Comparison of ENCODE assay signal across 32 mouse cellular contexts in genomic region chr14:18233076-18233475, GRCm38 (mm10). TPM values are rescaled to one million over a fixed set of nuclear protein-coding genes. Genes with fewer than 3 reads are reported as not detected.
A peak's percentile ranks its signal among the peaks of the same experiment; 100 is the strongest.
DNase-seq lines count a peak whose midpoint lies in the region; ATAC-seq and TF ChIP-seq lines count a peak whose summit lies in the region.
"Had no signal": no experiment of that assay in that cellular context is flagged by ENCODE, and none has a peak within 500 bp of the region (broad histone marks: within the 10 kb centered on the region; RNA-seq: fewer than 3 reads in every experiment).

No protein-coding gene starts in this region.

- H3K4me3 ChIP-seq in gastrocnemius, adult 2 months = peak overlapping the region; percentile 65
- no peak overlapping the region for H3K4me3 ChIP-seq in heart, embryonic 13.5 days
- no peak overlapping the region for H3K4me3 ChIP-seq in liver, adult 2 months (ENCODE audit: insufficient read depth, low read depth, low read length)
- no peak overlapping the region for H3K4me3 ChIP-seq in liver, embryonic 11.5 days (ENCODE audit: low read depth, low read length)
- H3K4me3 ChIP-seq: embryonic facial prominence, embryonic 13.5 days; forebrain, embryonic 10.5 days; hindbrain, embryonic 10.5 days; hindbrain, embryonic 15.5 days; kidney, embryonic 15.5 days; layer of hippocampus, adult 2 months; left cerebral cortex, adult 2 months; limb, embryonic 12.5 days; liver, embryonic 12.5 days; midbrain, embryonic 15.5 days; neural tube, embryonic 15.5 days; stomach, embryonic 15.5 days had no signal

- intact Hi-C loops in gastrocnemius, adult 2 months (cut with DNase I) = no loop called here
- intact Hi-C loops in heart, postnatal 10 days (cut with DNase I) = no loop called here

- peak overlapping the region; percentile 100 for H3K27ac ChIP-seq in gastrocnemius, adult 2 months
- H3K27ac ChIP-seq in heart, embryonic 13.5 days (replicated peaks) = peak overlapping the region; percentile 91
- no peak overlapping the region for H3K27ac ChIP-seq in liver, adult 2 months (replicated peaks; ENCODE audit: insufficient read depth, low read depth, low read length)
- H3K27ac ChIP-seq in liver, embryonic 11.5 days (ENCODE audit: low read depth, low read length) = no peak overlapping the region
- H3K27ac ChIP-seq: embryonic facial prominence, embryonic 13.5 days; forebrain, embryonic 10.5 days; hindbrain, embryonic 10.5 days; hindbrain, embryonic 15.5 days; left cerebral cortex, adult 2 months; limb, embryonic 12.5 days; liver, embryonic 12.5 days; midbrain, embryonic 15.5 days; neural tube, embryonic 15.5 days had no signal

- no peak for DNase-seq in gastrocnemius, adult 2 months
- DNase-seq in gastrocnemius, postnatal 4 days (ENCODE audit: low spot score in 2 of 2) = no peak
- no peak for DNase-seq in heart, postnatal 10 days
- peak; percentile 32 for DNase-seq in liver, adult 2 months (ENCODE audit: extremely low read depth, low read depth, low spot score)
- no peak for DNase-seq in liver, embryonic 11.5 days (ENCODE audit: low spot score)
- no peak for DNase-seq in urinary bladder, postnatal 4 days (ENCODE audit: low spot score in 2 of 2)
- DNase-seq: adrenal gland, postnatal 10 days; cerebellum, adult 11 months; cerebellum, adult 9-11 months; kidney, adult 11 months; liver, postnatal 0 days; lung, postnatal 10 days; retina, postnatal 1 day; right cerebral cortex, postnatal 14 days; thymus, postnatal 14 days had no signal

- H3K9ac ChIP-seq in heart, embryonic 13.5 days = no peak overlapping the region
- no peak overlapping the region for H3K9ac ChIP-seq in liver, adult 2 months (ENCODE audit: low read depth, low read length)
- no peak overlapping the region for H3K9ac ChIP-seq in liver, embryonic 11.5 days (ENCODE audit: low read depth, low read length)
- H3K9ac ChIP-seq: embryonic facial prominence, embryonic 13.5 days; hindbrain, embryonic 15.5 days; kidney, embryonic 15.5 days; limb, embryonic 12.5 days; liver, embryonic 12.5 days; liver, postnatal 0 days; midbrain, embryonic 15.5 days; neural tube, embryonic 15.5 days; stomach, embryonic 15.5 days had no signal

- no peaks in the 10 kb centered on the region for H3K9me3 ChIP-seq in heart, embryonic 13.5 days
- no peaks in the 10 kb centered on the region for H3K9me3 ChIP-seq in liver, embryonic 11.5 days (ENCODE audit: control insufficient read depth, low read length)
- H3K9me3 ChIP-seq: embryonic facial prominence, embryonic 13.5 days; G1E; hindbrain, embryonic 10.5 days; hindbrain, embryonic 15.5 days; kidney, embryonic 15.5 days; limb, embryonic 12.5 days; liver, embryonic 12.5 days; midbrain, embryonic 15.5 days; neural tube, embryonic 15.5 days; stomach, embryonic 15.5 days had no signal

- no peaks in the 10 kb centered on the region for H3K27me3 ChIP-seq in heart, embryonic 13.5 days (replicated peaks)
- H3K27me3 ChIP-seq in liver, adult 2 months (ENCODE audit: control insufficient read depth, insufficient read depth, low read length) = no peaks in the 10 kb centered on the region
- no peaks in the 10 kb centered on the region for H3K27me3 ChIP-seq in liver, embryonic 11.5 days (replicated peaks; ENCODE audit: control insufficient read depth, insufficient read depth, low read length)
- H3K27me3 ChIP-seq: embryonic facial prominence, embryonic 13.5 days; hindbrain, embryonic 15.5 days; kidney, embryonic 15.5 days; limb, embryonic 12.5 days; liver, embryonic 12.5 days; midbrain, embryonic 15.5 days; neural tube, embryonic 15.5 days; Patski; stomach, embryonic 15.5 days had no signal

- H3K4me1 ChIP-seq in heart, embryonic 13.5 days = peaks cover 38% of the 10 kb centered on the region
- H3K4me1 ChIP-seq in liver, adult 2 months (ENCODE audit: control insufficient read depth, insufficient read depth, low read length) = peaks cover 28% of the 10 kb centered on the region
- no peaks in the 10 kb centered on the region; the same call in 1 of the 2 replicates for H3K4me1 ChIP-seq in liver, embryonic 11.5 days (replicated peaks; ENCODE audit: control insufficient read depth, insufficient read depth, low read length)
- H3K4me1 ChIP-seq: limb, embryonic 12.5 days had no signal

- no peaks in the 10 kb centered on the region for H3K36me3 ChIP-seq in heart, embryonic 13.5 days
- H3K36me3 ChIP-seq in liver, adult 2 months (ENCODE audit: control insufficient read depth, insufficient read depth, low read length) = peaks cover 3% of the 10 kb centered on the region; the same call in 1 of the 2 replicates
- no peaks in the 10 kb centered on the region for H3K36me3 ChIP-seq in liver, embryonic 11.5 days (ENCODE audit: control insufficient read depth, insufficient read depth, low read length)
- H3K36me3 ChIP-seq: embryonic facial prominence, embryonic 13.5 days; forebrain, embryonic 10.5 days; G1E; hindbrain, embryonic 10.5 days; hindbrain, embryonic 15.5 days; kidney, embryonic 15.5 days; limb, embryonic 12.5 days; liver, embryonic 12.5 days; midbrain, embryonic 15.5 days; neural tube, embryonic 15.5 days; stomach, embryonic 15.5 days had no signal

- peaks cover 40% of the 10 kb centered on the region for H3K79me2 ChIP-seq in liver, adult 2 months (ENCODE audit: control insufficient read depth, insufficient read depth, low read length)

- no peak for TF ChIP-seq CTCF in gastrocnemius, adult 2 months (IDR thresholded peaks at IDR 0.05)
- no peak for TF ChIP-seq CTCF in liver, adult 2 months (IDR thresholded peaks at IDR 0.05; ENCODE audit: low read depth, low read length)

- no peak for ATAC-seq in heart, embryonic 13.5 days (ENCODE audit: extremely low read depth, insufficient number of reproducible peaks, low FRiP score, low TSS enrichment)
- no peak for ATAC-seq in liver, embryonic 11.5 days (replicated peaks; ENCODE audit: low FRiP score)
- ATAC-seq: forebrain, embryonic 16.5 days; inflammation-experienced regulatory T-cells, adult 6 months; liver, embryonic 12.5 days; liver, postnatal 0 days; midbrain, embryonic 15.5 days had no signal

- peak overlapping the region; percentile 61 for H3K4me2 ChIP-seq in heart, embryonic 13.5 days
- H3K4me2 ChIP-seq in liver, embryonic 11.5 days = no peak overlapping the region
- H3K4me2 ChIP-seq: embryonic facial prominence, embryonic 13.5 days; hindbrain, embryonic 15.5 days; kidney, embryonic 15.5 days; limb, embryonic 12.5 days; liver, embryonic 12.5 days; midbrain, embryonic 15.5 days; neural tube, embryonic 15.5 days; stomach, embryonic 15.5 days had no signal

- 73% methylated on average over 2 of the region's 2 CpGs for WGBS in heart, embryonic 13.5 days
- 80% methylated on average over 2 of the region's 2 CpGs for WGBS in liver, adult 2 months
- WGBS in liver, embryonic 11.5 days = 87% methylated on average over 2 of the region's 2 CpGs

- no peak for TF ChIP-seq POLR2A in liver, adult 2 months (IDR thresholded peaks at IDR 0.05; ENCODE audit: extremely low read depth, insufficient read depth, low read length)

RNA-seq across cellular contexts. Expression of gene Nr1d2, which starts 5.9 kb away (rescaled TPM):
- total RNA-seq in gastrocnemius, adult 2 months (2021) = 10 to 100 TPM; 49.9 to 91.6 TPM
- 10 to 100 TPM; 43.0 to 52.7 TPM for total RNA-seq in gastrocnemius, postnatal 4 days (2021)
- 10.0 and 10.9 TPM in 2 replicates for polyA plus RNA-seq in heart, embryonic 13.5 days (2015; fragmentation: Nextera tagmentation; extraction: Ambion mirVana)
- 10 to 100 TPM; 47.2 to 48.0 TPM for total RNA-seq in heart, postnatal 10 days (2021)
- 94.3 and 101 TPM in 2 replicates for total RNA-seq in liver, adult 2 months (2014; rRNA removed)
- 6.9 and 8.3 TPM in 2 replicates for polyA plus RNA-seq in liver, adult 2 months (2012; rRNA removed)
- 4.0 and 4.1 TPM in 2 replicates for polyA plus RNA-seq in liver, embryonic 11.5 days (2014; fragmentation: Nextera tagmentation; extraction: Ambion mirVana)

RNA-seq across cellular contexts. Expression of gene Nkiras1, which starts 37.9 kb away (rescaled TPM):
- 10 to 100 TPM; 30.1 to 44.9 TPM for total RNA-seq in gastrocnemius, adult 2 months (2021)
- total RNA-seq in gastrocnemius, postnatal 4 days (2021) = 10 to 100 TPM; 36.1 to 39.2 TPM
- polyA plus RNA-seq in heart, embryonic 13.5 days (2015; fragmentation: Nextera tagmentation; extraction: Ambion mirVana) = 17.1 and 20.5 TPM in 2 replicates
- 10 to 100 TPM; 28.2 to 29.6 TPM for total RNA-seq in heart, postnatal 10 days (2021)
- total RNA-seq in liver, adult 2 months (2014; rRNA removed) = 13.4 and 16.8 TPM in 2 replicates
- polyA plus RNA-seq in liver, adult 2 months (2012; rRNA removed) = 6.4 and 7.5 TPM in 2 replicates
- polyA plus RNA-seq in liver, embryonic 11.5 days (2014; fragmentation: Nextera tagmentation; extraction: Ambion mirVana) = 15.3 and 17.0 TPM in 2 replicates

RNA-seq across cellular contexts. Expression of gene Rpl15, which starts 38.1 kb away (rescaled TPM):
- 100 to 1,000 TPM; 519 to 581 TPM for total RNA-seq in gastrocnemius, adult 2 months (2021)
- total RNA-seq in gastrocnemius, postnatal 4 days (2021) = 1,000 to 10,000 TPM; 1,118 to 1,258 TPM
- polyA plus RNA-seq in heart, embryonic 13.5 days (2015; fragmentation: Nextera tagmentation; extraction: Ambion mirVana) = 267 and 295 TPM in 2 replicates
- total RNA-seq in heart, postnatal 10 days (2021) = 100 to 1,000 TPM; 793 to 803 TPM
- 138 and 173 TPM in 2 replicates for total RNA-seq in liver, adult 2 months (2014; rRNA removed)
- polyA plus RNA-seq in liver, adult 2 months (2012; rRNA removed) = 169 and 170 TPM in 2 replicates
- polyA plus RNA-seq in liver, embryonic 11.5 days (2014; fragmentation: Nextera tagmentation; extraction: Ambion mirVana) = 546 and 598 TPM in 2 replicates

Comparison
In these comparisons a context has a peak if more than half of its experiments do, and no peak if none do; other contexts are left out.
1. H3K27ac ChIP-seq: peak in gastrocnemius, adult 2 months (single experiment) and heart, embryonic 13.5 days (single experiment); none in liver, adult 2 months (single experiment) and liver, embryonic 11.5 days (single experiment).